Mouse (Mus musculus) inflammation-experienced regulatory T-cells, adult 6 months (primary cell): ENCODE results near the gene Krt82. TPM values are rescaled to one million over a fixed set of nuclear protein-coding genes. Genes with fewer than 3 reads are reported as not detected.

Experiments used
- ATAC-seq: one replicate; pipeline ENCODE4 v1.8.0; 2017
- polyA plus RNA-seq, 3 experiments: library from polyadenylated mRNA; unstranded; fragments of 100-300 nt; shearing (Covaris generic); gene quantifications; one replicate each; pipeline ENCODE4 v1.2.1; 2017

The Krt82 gene
- polyA plus RNA-seq, 3 experiments from 2014 or later: not detected

GRCm38 (mm10) chr15:101508247-101508646 lies 42.2 kb downstream of the Krt82 start:
- ATAC-seq: no peak

- no peak for ATAC-seq
These were observed 43.3 kb downstream of the Krt82 start for GRCm38 (mm10) chr15:101506896-101507758.

- ATAC-seq: no peak
These were observed 53.3 kb downstream of the Krt82 start for GRCm38 (mm10) chr15:101497181-101497580.

- ATAC-seq: no peak
These were observed 55.2 kb downstream of the Krt82 start for GRCm38 (mm10) chr15:101495266-101495665.

GRCm38 (mm10) chr15:101494203-101494602 lies 56.3 kb downstream of the Krt82 start:
- ATAC-seq: no peak

GRCm38 (mm10) chr15:101493713-101494112 lies 56.8 kb downstream of the Krt82 start:
- ATAC-seq: no peak

GRCm38 (mm10) chr15:101492718-101493117 lies 57.7 kb downstream of the Krt82 start:
- no peak for ATAC-seq

GRCm38 (mm10) chr15:101491431-101491830 lies 59.0 kb downstream of the Krt82 start, which contains the start of gene Krt83:
Krt83 (minus strand) TSS chr15:101491512.
- ATAC-seq: no peak

Other genes starting within 250 kb of the Krt82 start
- under 1 TPM in 1 of 3 experiments, not detected in 2; 0.16 TPM for gene Krt80, start 180.5 kb downstream of the Krt82 start, polyA plus RNA-seq
- gene Krt7, start 139.6 kb downstream of the Krt82 start, polyA plus RNA-seq: under 1 TPM in 1 of 3 experiments, not detected in 2; 0.09 TPM
- 1 to 10 TPM in 1 of 3 experiments, under 1 TPM in 2; 0.36 to 1.6 (median 0.87) TPM for gene Krt87, start 111.9 kb downstream of the Krt82 start, polyA plus RNA-seq
- gene Krt88, start 102.9 kb downstream of the Krt82 start, polyA plus RNA-seq: not detected
- gene Krt81, start 86.9 kb downstream of the Krt82 start, polyA plus RNA-seq: not detected
- gene Krt86, start 77.2 kb downstream of the Krt82 start, polyA plus RNA-seq: under 1 TPM in 1 of 3 experiments, not detected in 2; 0.21 TPM
- gene Krt83, start 59.2 kb downstream of the Krt82 start, polyA plus RNA-seq: 10 to 100 TPM in 2 of 3 experiments, 1 to 10 TPM in 1; 5.2 to 26.1 (median 13.0) TPM
- not detected for gene Gm49425, start 33.4 kb downstream of the Krt82 start, polyA plus RNA-seq
- gene Krt84, start 17.8 kb downstream of the Krt82 start, polyA plus RNA-seq: not detected
- not detected for gene Krt90, start 12.3 kb upstream of the Krt82 start, polyA plus RNA-seq
- gene Krt75, start 23.2 kb upstream of the Krt82 start, polyA plus RNA-seq: under 1 TPM in 1 of 3 experiments, not detected in 2; 0.11 TPM
- gene Gm5414, start 77.5 kb upstream of the Krt82 start, polyA plus RNA-seq: not detected
- gene Gm5478, start 96.7 kb upstream of the Krt82 start, polyA plus RNA-seq: not detected
- under 1 TPM in 1 of 3 experiments, not detected in 2; 0.16 TPM for gene Krt6b, start 129.6 kb upstream of the Krt82 start, polyA plus RNA-seq
- not detected for gene Krt6a, start 143.6 kb upstream of the Krt82 start, polyA plus RNA-seq
- gene Krt5, start 162.2 kb upstream of the Krt82 start, polyA plus RNA-seq: not detected
- not detected for gene Krt71, start 192.4 kb upstream of the Krt82 start, polyA plus RNA-seq
- gene Krt72, start 235.8 kb upstream of the Krt82 start, polyA plus RNA-seq: not detected